Mouse (Mus musculus) layer of hippocampus, adult 9-11 months (tissue): Measurements from ENCODE around the gene Gnaq.
A peak's percentile ranks its signal among the peaks of the same experiment; 100 is the strongest.
"Not testable (repeated sequence)": the region's sequence is repeated elsewhere in the genome, so short reads cannot be mapped to it uniquely, and the experiment has no call there.

Experiments used
- DNase-seq: peaks from one replicate; pipeline ENCODE4 v3.0.0; 2022

Gnaq gene

DNA sequence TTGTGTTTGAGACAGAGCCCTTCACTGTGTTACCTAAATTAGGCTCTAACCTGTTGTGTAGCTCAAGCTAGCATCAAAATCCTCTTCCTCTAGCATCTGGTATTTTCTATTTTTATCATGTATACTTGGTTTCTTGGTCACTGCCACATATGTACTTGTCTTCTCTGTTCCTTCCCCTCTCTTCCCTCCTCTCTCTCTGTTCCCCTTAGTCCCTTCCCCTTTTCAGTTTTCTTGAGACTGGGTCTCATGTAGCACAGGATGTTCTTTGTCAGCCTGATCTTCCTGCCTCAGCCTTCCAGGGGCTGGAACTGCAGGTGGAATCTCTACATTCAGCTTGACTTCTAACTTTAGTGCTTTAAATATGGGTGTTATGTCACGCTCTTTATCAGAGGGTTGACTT lies 16.5 kb downstream of the Gnaq start:
- no peak for DNase-seq

DNA sequence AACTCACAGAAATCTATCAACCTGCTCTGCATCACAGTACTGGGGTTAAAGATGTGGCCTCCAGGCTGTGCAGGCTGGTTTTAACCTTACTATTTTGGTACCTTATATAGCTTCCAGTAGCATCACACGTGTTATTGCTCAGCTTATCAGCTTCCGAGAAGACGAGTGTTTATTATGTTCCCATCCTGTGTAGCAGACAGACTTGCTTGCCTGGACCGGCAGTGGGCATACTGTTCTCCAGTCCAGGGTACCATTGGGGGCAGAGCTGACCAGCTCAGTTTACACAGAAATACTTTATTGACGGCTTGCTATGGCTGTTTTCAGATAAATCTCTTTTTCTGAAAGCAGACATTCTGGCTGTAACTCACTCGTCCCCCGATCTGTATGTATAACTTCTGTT lies 17.7 kb downstream of the Gnaq start:
- no peak for DNase-seq

DNA sequence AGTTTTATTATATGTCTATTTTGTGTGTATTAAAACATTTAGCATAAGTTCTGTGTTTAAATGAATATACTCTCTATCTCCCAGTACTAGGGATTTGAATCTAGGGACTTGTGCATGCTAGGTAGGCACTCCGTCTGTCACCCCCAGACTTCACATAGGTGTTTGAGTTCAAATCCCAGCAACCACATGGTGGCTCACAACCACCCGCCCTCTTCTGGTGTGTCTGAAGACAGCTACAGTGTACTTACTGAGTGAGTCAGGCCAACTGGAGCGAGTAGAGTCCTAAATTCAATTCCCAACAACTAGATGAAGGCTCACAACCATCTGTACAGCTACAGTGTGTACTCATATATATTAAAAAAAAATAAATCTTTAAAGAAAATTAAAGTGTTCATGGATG lies 21.2 kb downstream of the Gnaq start:
- no peak for DNase-seq

DNA sequence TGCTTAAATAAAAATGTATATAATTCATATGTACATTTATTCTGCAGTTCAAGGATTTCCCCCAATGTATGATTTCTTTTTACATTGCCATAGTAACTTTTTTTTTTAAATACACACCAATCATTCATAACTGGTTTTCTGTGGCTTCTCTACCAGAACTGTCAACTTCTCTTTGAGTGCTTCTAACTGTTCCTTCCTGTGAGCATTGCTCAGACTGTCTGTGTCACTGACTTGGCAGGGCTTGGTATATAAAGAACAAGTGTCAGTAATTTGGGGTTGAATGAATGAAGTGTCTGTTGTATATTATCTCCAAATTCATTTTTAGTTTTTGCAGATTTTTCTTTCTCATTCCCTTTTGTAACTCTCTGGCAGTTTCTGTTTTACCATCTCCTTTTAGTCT lies 21.8 kb downstream of the Gnaq start:
- DNase-seq = no peak

DNA sequence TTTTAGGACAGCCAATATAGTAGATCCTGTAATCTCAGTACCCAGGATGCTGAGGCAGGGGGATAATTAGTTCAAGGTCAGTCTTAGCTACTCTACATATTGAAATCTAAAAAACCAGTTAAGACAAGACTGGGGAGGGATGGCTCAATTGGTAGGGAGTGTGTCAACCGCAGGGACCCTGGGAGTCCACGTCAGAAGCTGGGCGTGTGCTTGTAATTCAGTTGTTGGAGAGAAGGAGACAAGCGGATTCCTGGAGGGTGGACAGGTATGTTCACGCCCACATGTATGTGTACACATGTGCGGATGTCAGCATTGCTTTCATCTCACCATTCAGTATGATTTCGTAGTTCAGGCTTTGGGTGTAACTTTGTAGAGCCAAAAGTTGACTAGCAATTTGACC lies 24.5 kb downstream of the Gnaq start:
- no peak for DNase-seq

DNA sequence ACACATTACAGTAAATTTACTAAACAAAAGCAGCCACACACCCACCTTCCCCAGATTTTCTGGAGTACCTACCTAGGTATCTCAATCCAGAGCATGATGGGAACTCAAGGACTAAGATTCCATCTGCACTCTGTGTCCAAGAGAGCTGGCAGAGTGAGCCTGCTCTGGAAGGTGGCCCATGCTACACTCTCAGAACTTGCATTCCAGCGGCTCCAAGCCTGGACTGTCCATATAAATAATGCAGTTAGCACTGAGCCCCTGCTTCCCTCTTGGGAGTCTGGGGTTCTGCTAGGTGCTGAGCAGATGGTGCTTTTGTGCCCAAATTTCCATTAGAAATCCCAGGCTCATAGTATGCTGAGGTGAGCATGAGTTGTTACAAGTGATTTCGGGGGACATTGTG lies 28.1 kb downstream of the Gnaq start:
- no peak for DNase-seq

DNA sequence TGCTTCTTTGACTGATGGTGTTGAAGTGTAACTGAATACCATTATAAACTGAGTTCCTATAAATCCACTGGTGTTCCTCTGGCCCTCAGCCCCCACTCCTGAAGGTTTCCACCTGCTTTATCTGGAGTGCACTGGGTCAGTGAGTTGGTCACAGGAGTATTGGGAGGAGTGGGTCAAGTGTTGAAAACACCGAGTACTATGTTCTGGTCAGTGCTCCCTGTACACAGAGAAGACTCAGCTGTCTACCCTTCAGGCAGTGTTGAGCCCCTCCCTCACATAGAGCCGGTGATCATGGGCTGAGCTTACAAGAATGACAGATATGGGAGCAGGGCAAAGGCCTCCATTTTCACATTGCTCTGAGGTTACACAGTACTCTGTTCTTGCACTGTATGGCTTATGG lies 28.6 kb downstream of the Gnaq start:
- DNase-seq = no peak

DNA sequence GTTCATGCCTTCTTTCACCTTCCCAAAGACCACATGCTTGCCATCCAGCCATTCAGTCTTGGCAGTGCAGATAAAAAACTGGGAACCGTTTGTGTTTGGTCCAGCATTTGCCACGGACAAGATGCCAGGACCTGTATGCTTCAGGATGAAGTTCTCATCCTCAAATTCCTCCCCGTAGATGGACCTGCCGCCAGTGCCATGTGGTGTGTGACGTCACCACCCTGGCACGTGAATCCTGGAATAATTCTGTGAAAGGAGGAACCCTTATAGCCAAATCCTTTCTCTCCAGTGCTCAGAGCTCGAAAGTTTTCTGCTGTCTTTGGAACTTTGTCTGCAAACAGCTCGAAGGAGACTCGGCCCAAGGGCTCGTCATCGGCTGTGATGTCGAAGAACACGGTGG lies 31.8 kb downstream of the Gnaq start:
- DNase-seq = not testable (repeated sequence)

DNA sequence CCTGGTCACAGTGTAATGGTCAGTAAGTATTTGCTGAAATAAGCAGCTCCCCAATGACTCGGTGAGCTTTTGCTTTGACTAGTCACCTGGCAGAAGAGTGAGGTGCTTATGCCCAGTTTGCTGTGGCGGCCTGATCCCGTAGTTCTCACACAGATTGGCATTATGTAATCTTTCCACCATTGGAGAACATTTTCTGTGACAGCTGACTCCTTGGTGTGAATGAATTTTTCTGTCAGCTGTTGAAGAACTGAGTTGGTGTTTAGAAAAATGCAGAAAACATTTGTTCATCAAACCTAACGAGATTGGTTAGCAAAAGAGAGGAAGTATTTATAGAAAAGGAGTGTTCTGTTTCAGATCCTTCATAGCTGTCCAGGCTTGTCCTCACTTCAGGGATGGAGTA lies 34.6 kb downstream of the Gnaq start:
- DNase-seq = peak; percentile 57

DNA sequence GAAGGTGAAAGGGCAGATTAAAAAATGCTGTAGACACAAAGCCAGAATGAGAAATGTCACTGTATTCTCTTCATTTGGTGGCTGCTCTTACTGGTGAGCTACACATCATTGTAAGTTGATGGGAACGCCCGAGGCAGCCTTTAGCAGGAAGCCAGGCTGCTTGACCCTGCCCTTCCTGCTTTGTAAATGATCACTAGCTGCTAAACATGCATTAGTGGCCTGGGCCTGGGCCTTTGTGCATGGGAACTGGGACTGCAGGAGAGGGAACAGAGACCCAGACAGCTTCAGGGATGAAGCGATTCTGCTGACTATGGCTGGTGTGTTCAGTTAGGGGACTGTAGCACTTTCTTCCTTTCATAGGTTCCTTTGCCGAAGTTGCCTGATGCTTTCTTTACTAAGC lies 35.6 kb downstream of the Gnaq start:
- DNase-seq = peak; percentile 21

DNA sequence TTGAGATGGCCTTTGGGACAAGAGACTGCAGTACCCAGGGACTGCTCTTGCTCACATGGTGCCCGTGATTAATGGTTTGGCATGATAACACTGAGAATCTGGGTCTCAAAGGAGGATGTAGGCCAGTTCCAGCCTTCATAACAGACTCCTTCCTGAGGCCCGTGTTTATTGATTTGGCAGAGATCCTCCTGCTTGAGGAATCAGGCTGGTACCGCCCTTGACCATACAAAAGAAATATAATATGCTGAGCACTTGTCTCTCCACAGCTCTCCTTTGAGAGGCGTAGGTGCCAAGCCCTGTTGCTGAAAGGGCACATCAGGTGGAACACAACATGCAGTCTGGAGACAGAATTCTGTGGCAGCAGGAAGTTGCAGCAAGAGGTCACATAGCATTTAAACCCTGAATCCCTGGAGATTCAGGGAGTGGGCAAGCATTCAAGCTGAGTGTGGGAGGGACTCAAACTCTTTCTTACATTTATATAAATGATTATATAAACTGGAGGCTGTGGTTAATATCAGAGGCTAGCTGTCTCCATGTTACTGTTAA lies 36.1 kb downstream of the Gnaq start:
- no peak for DNase-seq

DNA sequence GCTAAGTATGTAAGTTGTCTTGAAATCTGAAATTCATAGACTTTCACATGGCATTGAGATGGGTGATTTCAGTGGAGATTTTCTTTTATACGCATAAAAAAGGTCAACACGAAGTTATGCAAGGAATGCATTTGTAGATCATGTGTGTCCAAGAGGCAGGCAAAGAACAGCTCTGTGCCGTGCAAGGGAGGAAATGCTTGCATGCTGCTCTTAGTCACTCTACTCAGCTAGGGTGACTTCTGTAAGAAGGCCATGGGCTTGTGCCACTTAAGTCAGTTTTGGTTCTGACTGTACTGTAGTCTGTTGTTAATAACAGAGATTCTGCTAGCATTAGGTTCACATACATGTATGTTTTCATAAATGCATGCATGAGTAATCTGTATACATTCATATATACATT lies 38.1 kb downstream of the Gnaq start:
- no peak for DNase-seq

DNA sequence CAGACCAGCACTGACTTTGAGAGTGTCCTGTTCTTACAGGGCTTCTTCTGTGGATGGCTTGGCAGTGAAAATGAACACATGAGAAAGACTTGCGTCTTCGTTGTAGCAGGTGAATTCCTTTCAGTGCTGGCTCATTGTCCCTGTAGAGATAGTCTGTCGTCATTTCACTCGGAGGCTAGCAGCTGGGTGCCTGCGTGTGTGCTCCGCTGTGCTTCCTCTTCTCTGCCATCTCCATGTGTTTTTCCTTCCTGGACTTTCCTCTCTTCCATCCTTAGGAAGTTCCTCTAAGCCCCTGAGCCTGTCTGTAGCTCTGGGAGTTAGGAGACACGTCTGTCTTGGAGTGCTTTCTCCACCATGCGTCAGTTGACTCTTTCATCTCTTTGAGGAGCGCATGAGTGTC lies 41.1 kb downstream of the Gnaq start:
- no peak for DNase-seq

DNA sequence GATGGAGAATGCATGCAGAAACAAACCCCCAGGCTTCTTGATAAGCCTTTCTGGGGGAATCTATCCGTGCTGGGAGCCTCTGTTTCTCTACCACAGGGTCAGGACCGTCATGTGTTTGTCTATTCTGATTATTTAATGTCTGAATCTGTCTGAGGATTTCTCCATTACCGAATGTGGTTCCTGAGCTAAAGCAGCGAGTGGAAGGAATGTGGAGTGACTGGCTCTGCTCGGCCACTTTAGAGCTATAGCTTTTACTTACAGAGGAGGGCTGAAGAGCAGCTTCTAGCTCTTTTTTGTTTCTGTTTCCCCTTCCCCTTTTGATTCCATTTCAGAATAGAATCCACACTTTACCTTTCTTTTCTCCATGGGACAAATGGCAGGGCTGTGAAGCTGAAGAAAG lies 43.8 kb downstream of the Gnaq start:
- no peak for DNase-seq

DNA sequence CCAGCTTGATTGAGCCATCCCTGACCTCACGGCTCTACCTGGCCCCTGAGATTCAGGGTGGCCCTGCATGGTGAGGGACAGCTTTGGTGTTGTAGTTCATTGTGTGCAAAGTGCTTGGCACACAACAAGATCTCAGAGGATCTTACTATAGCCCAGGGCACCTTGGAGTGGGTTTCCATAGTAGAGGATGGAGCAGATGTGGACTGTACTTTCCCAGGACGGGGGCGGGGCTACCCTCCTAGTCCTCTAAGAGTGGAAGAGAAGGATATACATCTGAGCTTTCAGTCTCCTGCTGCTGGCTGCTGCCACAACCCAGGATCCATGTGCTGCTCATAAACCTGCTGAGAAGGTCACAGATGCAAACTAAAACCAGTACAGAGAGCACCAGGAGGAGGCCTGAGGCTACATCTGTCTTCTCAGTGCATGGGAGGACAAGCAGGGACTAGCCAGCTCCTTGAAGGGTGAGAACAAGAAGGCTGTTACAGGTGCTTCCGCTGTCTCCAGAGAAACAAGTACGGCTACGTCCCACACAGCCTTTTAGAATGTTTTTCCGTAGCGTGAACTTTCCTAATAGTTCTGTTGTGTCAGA lies 44.6 kb downstream of the Gnaq start:
- no peak for DNase-seq

DNA sequence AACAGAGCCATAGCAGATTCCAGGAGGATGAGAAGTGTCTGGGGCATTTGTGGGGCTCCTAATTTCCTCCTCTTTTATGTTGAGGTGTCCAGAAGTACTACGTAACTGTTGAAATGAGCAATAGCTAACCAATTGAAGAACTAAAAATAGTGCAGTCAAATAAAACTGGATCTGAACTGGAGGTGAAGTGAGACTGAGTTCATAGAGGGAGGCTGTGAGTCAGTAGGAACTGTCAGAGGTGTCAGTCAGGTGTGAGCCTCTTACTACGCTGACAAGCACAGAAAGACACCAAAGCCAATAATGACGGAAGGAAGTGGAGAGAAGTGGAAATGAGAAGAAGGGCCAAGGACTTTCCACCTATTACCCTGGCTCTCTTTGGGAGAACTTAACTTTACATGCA lies 48.6 kb downstream of the Gnaq start:
- DNase-seq = no peak

DNA sequence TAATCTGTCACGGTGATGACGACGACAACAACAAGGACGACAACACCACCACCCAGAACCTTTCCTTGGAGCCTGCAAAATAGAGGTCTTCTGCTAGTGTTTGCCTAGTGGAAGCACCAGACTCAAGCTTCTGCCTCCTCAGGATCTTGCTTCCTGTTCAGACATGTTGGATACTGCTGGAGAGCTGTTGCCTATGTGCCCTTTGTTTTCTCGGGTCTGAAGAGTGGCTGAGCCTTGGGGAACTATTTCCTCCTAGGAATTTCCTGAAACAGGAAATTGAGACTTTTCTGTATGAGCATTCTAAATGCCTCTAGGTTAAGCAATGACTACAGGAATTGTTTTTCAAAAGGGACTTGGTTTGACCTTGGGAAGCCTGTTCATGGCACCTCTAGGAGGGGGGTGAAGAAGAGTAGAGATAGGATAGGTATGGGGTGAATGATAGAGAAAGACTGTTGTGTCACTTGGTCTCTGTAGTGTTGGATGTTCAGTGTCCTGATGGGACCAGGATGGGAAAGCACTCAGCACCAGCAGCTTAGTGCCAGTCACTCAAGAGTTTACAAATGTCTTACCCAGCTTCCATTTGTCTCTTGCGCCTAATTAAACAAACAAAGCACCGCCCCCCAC lies 49.3 kb downstream of the Gnaq start:
- DNase-seq = no peak

DNA sequence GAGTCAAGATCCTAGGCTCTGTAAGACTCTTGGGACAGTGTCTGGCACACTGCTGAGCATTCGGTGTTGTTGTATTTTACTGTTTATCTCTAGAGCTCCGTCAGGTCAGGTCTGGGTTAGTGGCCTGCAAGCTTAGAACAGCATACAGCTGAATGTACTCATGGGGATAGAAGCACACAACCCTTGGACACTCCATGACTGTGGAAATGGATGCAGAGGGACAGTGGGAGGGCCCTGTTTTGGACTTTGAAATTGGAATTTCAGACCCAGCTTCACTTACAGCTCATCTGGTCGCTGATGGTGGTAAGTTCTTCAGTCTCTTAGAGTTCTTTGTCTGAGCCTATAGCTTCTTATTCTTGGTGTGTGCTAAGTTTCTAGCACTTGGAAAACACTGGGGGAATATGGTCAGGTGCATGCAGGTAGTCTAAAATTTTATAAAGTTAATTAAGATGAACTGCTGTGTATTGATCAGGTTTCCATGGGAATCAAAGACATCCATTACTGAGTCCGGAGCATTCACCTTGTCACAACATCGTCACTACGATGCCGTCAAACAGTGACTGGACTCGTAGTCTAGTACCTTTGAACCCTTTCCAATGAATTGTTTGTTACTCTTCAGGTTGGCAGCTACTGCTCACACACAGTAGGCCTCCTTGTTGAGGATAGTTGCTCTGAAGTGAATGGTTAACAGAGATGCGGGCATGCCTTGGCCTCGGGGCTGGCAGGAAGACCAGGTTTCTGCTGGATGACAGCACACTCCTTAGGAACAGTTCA lies 51.1 kb downstream of the Gnaq start:
- no peak for DNase-seq

DNA sequence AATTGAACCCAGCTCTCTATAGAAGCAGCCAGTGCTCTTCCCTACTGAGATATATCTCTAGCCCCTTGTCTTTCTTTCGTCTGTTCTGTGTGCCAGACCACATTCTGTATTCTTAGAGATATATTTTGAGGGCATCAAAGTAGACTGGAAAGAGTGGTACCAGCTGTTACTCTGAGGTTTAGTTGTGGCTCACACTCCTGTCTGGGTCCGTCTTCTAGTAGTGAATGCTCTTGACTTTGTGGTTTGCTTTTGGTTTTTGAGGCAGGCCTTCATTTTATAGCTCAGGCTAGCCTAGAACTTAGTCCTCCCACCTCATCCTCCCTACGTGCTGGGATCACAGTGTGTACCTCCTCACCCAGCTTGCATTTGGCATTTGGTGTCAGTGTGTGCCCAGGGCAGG lies 54.4 kb downstream of the Gnaq start:
- no peak for DNase-seq

DNA sequence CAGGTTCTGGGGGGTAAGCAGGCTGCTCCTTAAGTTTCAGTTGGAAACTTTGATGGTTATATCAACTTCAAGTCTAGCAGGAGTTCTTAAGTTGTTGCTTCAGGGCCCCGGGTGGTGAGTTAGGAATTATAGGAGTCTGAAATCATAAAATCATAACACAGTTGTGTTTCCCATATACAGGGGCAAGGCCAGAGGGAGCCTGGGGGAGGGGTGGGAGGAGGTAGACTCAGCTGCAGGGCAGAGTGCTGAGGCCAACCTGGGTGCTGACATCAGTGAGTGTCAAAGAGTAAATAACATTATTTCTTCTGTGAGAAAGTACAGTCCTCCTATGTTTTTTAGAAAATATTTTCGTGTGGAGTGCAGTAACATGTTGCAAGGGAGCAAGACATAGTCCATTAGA lies 55.3 kb downstream of the Gnaq start:
- no peak for DNase-seq

DNA sequence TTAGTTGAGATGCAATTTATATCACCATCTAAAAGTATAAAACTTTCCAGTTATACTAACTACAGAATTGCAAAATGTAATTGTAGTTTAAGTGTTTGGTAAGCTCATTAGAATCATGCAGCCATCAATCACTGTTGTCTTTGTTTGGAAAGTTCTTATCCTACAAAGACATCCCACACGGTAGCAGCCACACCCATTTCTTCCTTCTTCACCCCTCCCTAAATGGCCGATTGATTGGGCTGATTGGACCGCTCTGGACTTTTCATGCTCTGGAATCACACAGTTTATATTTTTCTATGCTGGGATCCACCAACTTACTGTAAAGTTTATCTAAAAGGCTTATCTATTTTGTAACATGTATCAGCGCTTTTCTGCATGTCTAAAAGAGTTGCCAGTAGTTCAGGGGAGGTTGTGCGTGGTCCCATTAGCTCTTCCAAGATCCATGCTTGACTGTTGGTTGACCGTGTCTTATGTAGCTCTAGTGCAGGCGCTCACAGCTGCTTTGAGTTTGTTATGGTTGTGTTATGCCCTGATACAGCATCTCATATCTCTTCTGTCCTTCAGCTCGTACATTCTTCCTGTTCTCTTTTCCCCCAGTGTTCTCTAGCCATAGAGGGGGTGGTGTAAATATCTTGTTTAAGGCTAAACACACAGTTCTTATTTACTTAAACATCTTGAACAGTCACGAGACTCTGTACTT lies 56.6 kb downstream of the Gnaq start:
- DNase-seq = no peak

DNA sequence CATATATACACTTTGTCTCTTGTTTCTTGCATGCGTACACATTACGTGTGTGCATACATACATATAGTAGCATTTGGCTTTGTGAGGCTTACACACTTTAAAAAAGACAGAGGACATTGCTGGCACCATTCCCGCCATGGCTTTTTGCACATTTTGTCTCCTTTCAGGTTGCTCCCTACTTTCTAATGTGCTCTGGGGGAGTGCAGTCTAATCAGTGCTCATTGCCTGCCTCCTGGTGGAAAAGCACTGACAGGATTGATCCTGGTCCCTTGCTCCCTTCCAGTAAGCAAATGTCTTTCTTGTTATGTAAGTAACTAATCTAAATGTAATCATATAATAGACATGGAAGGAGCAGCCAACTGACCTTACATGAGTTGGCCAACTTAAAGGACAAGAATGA lies 65.5 kb downstream of the Gnaq start:
- DNase-seq = peak; percentile 29

DNA sequence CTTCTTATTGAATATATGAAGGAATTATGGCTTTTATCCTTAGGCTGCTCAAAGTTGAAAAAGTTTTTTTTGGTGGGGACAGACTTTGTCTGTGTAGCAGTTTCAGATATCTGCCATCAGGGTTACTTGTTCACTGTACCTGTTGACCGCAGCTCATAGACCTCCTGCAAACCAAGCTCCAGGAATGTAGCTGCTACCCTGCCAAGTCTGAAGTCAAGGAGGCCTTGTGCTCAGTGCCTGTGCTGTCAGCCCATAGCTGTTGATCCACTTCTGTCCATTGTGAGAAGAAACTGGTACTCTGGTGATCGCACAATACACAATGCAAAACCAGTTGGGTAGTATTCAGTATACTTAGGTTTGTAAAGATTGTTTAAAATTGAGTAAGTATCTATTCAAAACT lies 68.7 kb downstream of the Gnaq start:
- no peak for DNase-seq
